Mouse (Mus musculus): ENCODE measurements around the gene Tceal8. TPM values are rescaled to one million over a fixed set of nuclear protein-coding genes. Genes with fewer than 3 reads are reported as not detected.

Gene Tceal8
- polyA plus RNA-seq, 2 experiments, result 105 to 191 TPM

GRCm38 (mm10) chrX:136203664-136204066, 31.5 kb upstream of the Tceal8 start, which contains the start of gene Tceal5:
TSS of gene Tceal5 (minus strand) at chrX:136203876.
- ATAC-seq (ENCODE audit: insufficient read depth) (peak; percentile 45; the same call in 1 of the 2 replicates), DNase-seq (ENCODE audit: low read depth in 3 of 3, low spot score in 3 of 3) (no peak)
- 9% methylated on average over 9 of the region's 9 CpGs for WGBS (ENCODE audit: insufficient replicate concordance)
- no peak within 1 kb of the TSS for H3K27ac ChIP-seq
- H3K4me2 ChIP-seq (ENCODE audit: low read depth), result peak within 1 kb of the TSS; percentile 27
- no peak for TF ChIP-seq CTCF (IDR thresholded peaks at IDR 0.05; ENCODE audit: low read depth)
- TF ChIP-seq EP300 (IDR thresholded peaks at IDR 0.05; ENCODE audit: low read depth), result no peak
- H3K9ac ChIP-seq (replicated peaks), result no peak within 1 kb of the TSS
- H3K4me1 ChIP-seq (replicated peaks; ENCODE audit: control insufficient read depth in 2 of 2, insufficient read depth in 2 of 2, low read length in 1 of 2), result no peaks in the 10 kb centered on the region
- no peaks in the 10 kb centered on the region for H3K27me3 ChIP-seq (ENCODE audit: control insufficient read depth, insufficient read depth, low read length)
- no peaks in the 10 kb centered on the region for H3K9me3 ChIP-seq (ENCODE audit: control insufficient read depth, low read length)
- H3K36me3 ChIP-seq (replicated peaks; ENCODE audit: control insufficient read depth, insufficient read depth, low read depth), result no peaks in the 10 kb centered on the region
- H3K4me3 ChIP-seq (ENCODE audit: insufficient read depth in 1 of 2, low read depth in 2 of 2, low read length in 2 of 2), result peak within 1 kb of the TSS; percentile 31 to 53

GRCm38 (mm10) chrX:136203257-136203656, 31.1 kb upstream of the Tceal8 start:
- H3K27ac ChIP-seq, result no peak overlapping the region
- H3K9ac ChIP-seq (replicated peaks), result no peak overlapping the region
- H3K36me3 ChIP-seq (replicated peaks; ENCODE audit: control insufficient read depth, insufficient read depth, low read depth), result no peaks in the 10 kb centered on the region
- H3K4me2 ChIP-seq (ENCODE audit: low read depth), result peak overlapping the region; percentile 27
- H3K4me1 ChIP-seq (replicated peaks; ENCODE audit: control insufficient read depth in 2 of 2, insufficient read depth in 2 of 2, low read length in 1 of 2), result no peaks in the 10 kb centered on the region
- H3K4me3 ChIP-seq (ENCODE audit: insufficient read depth in 1 of 2, low read depth in 2 of 2, low read length in 2 of 2), result peak overlapping the region; percentile 31 to 53
- WGBS (ENCODE audit: insufficient replicate concordance), result 18% methylated on average over 7 of the region's 7 CpGs
- ATAC-seq (ENCODE audit: insufficient read depth) (no peak), DNase-seq (ENCODE audit: low read depth in 3 of 3, low spot score in 3 of 3) (no peak)
- no peaks in the 10 kb centered on the region for H3K9me3 ChIP-seq (ENCODE audit: control insufficient read depth, low read length)
- TF ChIP-seq CTCF (IDR thresholded peaks at IDR 0.05; ENCODE audit: low read depth) (no peak), EP300 (IDR thresholded peaks at IDR 0.05; ENCODE audit: low read depth) (no peak)
- H3K27me3 ChIP-seq (ENCODE audit: control insufficient read depth, insufficient read depth, low read length), result no peaks in the 10 kb centered on the region

- Histone ChIP-seq H3K9ac (replicated peaks) (no peak overlapping the region), H3K9me3 (ENCODE audit: control insufficient read depth, low read length) (no peaks in the 10 kb centered on the region), H3K4me3 (ENCODE audit: insufficient read depth in 1 of 2, low read depth in 2 of 2, low read length in 2 of 2) (no peak overlapping the region), H3K27ac (no peak overlapping the region), H3K27me3 (ENCODE audit: control insufficient read depth, insufficient read depth, low read length) (no peaks in the 10 kb centered on the region), H3K36me3 (replicated peaks; ENCODE audit: control insufficient read depth, insufficient read depth, low read depth) (no peaks in the 10 kb centered on the region), H3K4me2 (ENCODE audit: low read depth) (no peak overlapping the region), H3K4me1 (replicated peaks; ENCODE audit: control insufficient read depth in 2 of 2, insufficient read depth in 2 of 2, low read length in 1 of 2) (no peaks in the 10 kb centered on the region)
- ATAC-seq (ENCODE audit: insufficient read depth) (no peak), DNase-seq (ENCODE audit: low read depth in 3 of 3, low spot score in 3 of 3) (peak in 1 of 3 experiments; percentile 26)
- TF ChIP-seq EP300 (IDR thresholded peaks at IDR 0.05; ENCODE audit: low read depth) (no peak), CTCF (IDR thresholded peaks at IDR 0.05; ENCODE audit: low read depth) (peak; percentile 68)
- 30% methylated on average over 1 of the region's 1 CpGs for WGBS (ENCODE audit: insufficient replicate concordance)
Measured at GRCm38 (mm10) chrX:136196873-136197272, 24.7 kb upstream of the Tceal8 start.

- ATAC-seq (ENCODE audit: insufficient read depth) (no peak; the same call in 1 of the 2 replicates), DNase-seq (ENCODE audit: low read depth in 3 of 3, low spot score in 3 of 3) (no peak)
- H3K27me3 ChIP-seq (ENCODE audit: control insufficient read depth, insufficient read depth, low read length), result no peaks in the 10 kb centered on the region
- 63% methylated on average over 16 of the region's 16 CpGs for WGBS (ENCODE audit: insufficient replicate concordance)
- no peak overlapping the region for H3K4me3 ChIP-seq (ENCODE audit: insufficient read depth in 1 of 2, low read depth in 2 of 2, low read length in 2 of 2)
- H3K27ac ChIP-seq, result no peak overlapping the region
- H3K4me1 ChIP-seq (replicated peaks; ENCODE audit: control insufficient read depth in 2 of 2, insufficient read depth in 2 of 2, low read length in 1 of 2), result no peaks in the 10 kb centered on the region
- H3K9ac ChIP-seq (replicated peaks), result no peak overlapping the region
- H3K4me2 ChIP-seq (ENCODE audit: low read depth), result no peak overlapping the region
- no peaks in the 10 kb centered on the region for H3K36me3 ChIP-seq (replicated peaks; ENCODE audit: control insufficient read depth, insufficient read depth, low read depth)
- TF ChIP-seq CTCF (IDR thresholded peaks at IDR 0.05; ENCODE audit: low read depth), result no peak
- TF ChIP-seq EP300 (IDR thresholded peaks at IDR 0.05; ENCODE audit: low read depth), result no peak
- no peaks in the 10 kb centered on the region for H3K9me3 ChIP-seq (ENCODE audit: control insufficient read depth, low read length)
Measured at GRCm38 (mm10) chrX:136195193-136195944, 23.2 kb upstream of the Tceal8 start.

GRCm38 (mm10) chrX:136183107-136183506, 11.0 kb upstream of the Tceal8 start:
- no peak for ATAC-seq (ENCODE audit: insufficient read depth)

More at GRCm38 (mm10) chrX:136183107-136183506, 11.0 kb upstream of the Tceal8 start:
- H3K4me1 ChIP-seq (replicated peaks; ENCODE audit: control insufficient read depth in 2 of 2, insufficient read depth in 2 of 2, low read length in 1 of 2), result no peaks in the 10 kb centered on the region
- no peak overlapping the region for H3K4me2 ChIP-seq (ENCODE audit: low read depth)
- WGBS (ENCODE audit: insufficient replicate concordance), result 33% methylated on average over 1 of the region's 1 CpGs
- no peaks in the 10 kb centered on the region for H3K27me3 ChIP-seq (ENCODE audit: control insufficient read depth, insufficient read depth, low read length)
- no peak overlapping the region for H3K27ac ChIP-seq
- DNase-seq (ENCODE audit: low read depth in 3 of 3, low spot score in 3 of 3), result no peak
- H3K9me3 ChIP-seq (ENCODE audit: control insufficient read depth, low read length), result no peaks in the 10 kb centered on the region
- no peak overlapping the region for H3K9ac ChIP-seq (replicated peaks)
- H3K36me3 ChIP-seq (replicated peaks; ENCODE audit: control insufficient read depth, insufficient read depth, low read depth), result no peaks in the 10 kb centered on the region
- no peak for TF ChIP-seq EP300 (IDR thresholded peaks at IDR 0.05; ENCODE audit: low read depth)
- TF ChIP-seq CTCF (IDR thresholded peaks at IDR 0.05; ENCODE audit: low read depth), result no peak
- H3K4me3 ChIP-seq (ENCODE audit: insufficient read depth in 1 of 2, low read depth in 2 of 2, low read length in 2 of 2), result no peak overlapping the region

All from liver, embryonic 14.5 days (tissue).